Mouse (Mus musculus) lung, postnatal 0 days (tissue): ENCODE data around the gene Rem2.

Experiments
- CTCF ChIP-seq: IDR thresholded peaks from 2 replicates; pipeline ENCODE4 v1.5.1; 2016; ENCODE audit warnings: antibody characterized with exemption, mild to moderate bottlenecking
- EP300 ChIP-seq: IDR thresholded peaks from 2 replicates; pipeline ENCODE4 v1.6.1; 2016; ENCODE audit warnings: antibody characterized with exemption, mild to moderate bottlenecking, control low read depth

- TF ChIP-seq CTCF (no peak), EP300 (no peak)
Measured at GRCm38 (mm10) chr14:54427696-54428095, 48.2 kb upstream of the Rem2 start.
